In genomic region chr12:79686594-79687325, GRCm38 (mm10) we compare ENCODE assay signal across 14 mouse cellular contexts.
DNase-seq lines count a peak whose midpoint lies in the region; ATAC-seq and TF ChIP-seq lines count a peak whose summit lies in the region.
"Had no signal": no experiment of that assay in that cellular context is flagged by ENCODE, and none has a peak within 500 bp of the region (broad histone marks: within the 10 kb centered on the region; RNA-seq: fewer than 3 reads in every experiment).

No protein-coding gene starts in this region.

- H3K4me1 ChIP-seq in forebrain, embryonic 10.5 days: peaks cover 53% of the 10 kb centered on the region
- H3K4me1 ChIP-seq in forebrain, embryonic 16.5 days (replicated peaks; ENCODE audit: control insufficient read depth, insufficient read depth, low read length): no peaks in the 10 kb centered on the region
- peaks cover 12% of the 10 kb centered on the region for H3K4me1 ChIP-seq in liver, postnatal 0 days (ENCODE audit: insufficient read depth)
- H3K4me1 ChIP-seq in embryonic facial prominence, embryonic 11.5 days (ENCODE audit: control insufficient read depth, insufficient read depth, low read length): peaks cover 2% of the 10 kb centered on the region; the same call in 1 of the 2 replicates
- H3K4me1 ChIP-seq in limb, embryonic 15.5 days: peaks cover 21% of the 10 kb centered on the region; the same call in 1 of the 2 replicates
- H3K4me1 ChIP-seq in intestine, embryonic 15.5 days (replicated peaks): peaks cover 22% of the 10 kb centered on the region
- H3K4me1 ChIP-seq in cerebellum, adult 2 months (ENCODE audit: control insufficient read depth, insufficient read depth, low read length): no peaks in the 10 kb centered on the region

- H3K4me2 ChIP-seq in forebrain, embryonic 16.5 days (ENCODE audit: low read length): no peak overlapping the region
- H3K4me2 ChIP-seq in liver, postnatal 0 days (ENCODE audit: low read depth, low read length): no peak overlapping the region
- no peak overlapping the region for H3K4me2 ChIP-seq in embryonic facial prominence, embryonic 11.5 days (ENCODE audit: low read depth, low read length)
- no peak overlapping the region for H3K4me2 ChIP-seq in limb, embryonic 15.5 days
- no peak overlapping the region for H3K4me2 ChIP-seq in intestine, embryonic 15.5 days (replicated peaks)
- H3K4me2 ChIP-seq: liver, embryonic 13.5 days; midbrain, embryonic 11.5 days had no signal

- H3K9ac ChIP-seq in forebrain, embryonic 16.5 days (replicated peaks; ENCODE audit: low read depth, low read length): no peak overlapping the region
- no peak overlapping the region for H3K9ac ChIP-seq in liver, postnatal 0 days (replicated peaks)
- H3K9ac ChIP-seq in embryonic facial prominence, embryonic 11.5 days (replicated peaks; ENCODE audit: low read length): no peak overlapping the region
- H3K9ac ChIP-seq in limb, embryonic 15.5 days: no peak overlapping the region
- no peak overlapping the region for H3K9ac ChIP-seq in intestine, embryonic 15.5 days
- H3K9ac ChIP-seq: liver, embryonic 13.5 days had no signal

- no peaks in the 10 kb centered on the region for H3K27me3 ChIP-seq in forebrain, embryonic 10.5 days (ENCODE audit: poor library complexity, severe bottlenecking)
- no peaks in the 10 kb centered on the region for H3K27me3 ChIP-seq in forebrain, embryonic 16.5 days (replicated peaks; ENCODE audit: control insufficient read depth, insufficient read depth, low read length)
- H3K27me3 ChIP-seq in liver, postnatal 0 days (ENCODE audit: insufficient read depth, low read length): no peaks in the 10 kb centered on the region
- H3K27me3 ChIP-seq in embryonic facial prominence, embryonic 11.5 days (ENCODE audit: control insufficient read depth, insufficient read depth, low read length): no peaks in the 10 kb centered on the region
- no peaks in the 10 kb centered on the region for H3K27me3 ChIP-seq in limb, embryonic 15.5 days
- H3K27me3 ChIP-seq in intestine, embryonic 15.5 days (replicated peaks): no peaks in the 10 kb centered on the region
- H3K27me3 ChIP-seq in cerebellum, adult 2 months (ENCODE audit: control insufficient read depth, insufficient read depth, low read length): no peaks in the 10 kb centered on the region
- H3K27me3 ChIP-seq: liver, embryonic 13.5 days had no signal

- no peak for TF ChIP-seq POLR2A in cerebellum, adult 2 months (IDR thresholded peaks at IDR 0.05; ENCODE audit: borderline replicate concordance, insufficient read depth, low read length)

- no peaks in the 10 kb centered on the region for H3K9me3 ChIP-seq in forebrain, embryonic 10.5 days
- H3K9me3 ChIP-seq in forebrain, embryonic 16.5 days (ENCODE audit: control insufficient read depth, low read length): no peaks in the 10 kb centered on the region
- H3K9me3 ChIP-seq in liver, postnatal 0 days (ENCODE audit: low read length): no peaks in the 10 kb centered on the region
- no peaks in the 10 kb centered on the region for H3K9me3 ChIP-seq in embryonic facial prominence, embryonic 11.5 days (replicated peaks; ENCODE audit: control insufficient read depth, low read length)
- no peaks in the 10 kb centered on the region for H3K9me3 ChIP-seq in limb, embryonic 15.5 days
- H3K9me3 ChIP-seq in intestine, embryonic 15.5 days: no peaks in the 10 kb centered on the region
- H3K9me3 ChIP-seq: liver, embryonic 13.5 days had no signal

- no peak overlapping the region for H3K4me3 ChIP-seq in forebrain, embryonic 10.5 days
- H3K4me3 ChIP-seq in forebrain, embryonic 16.5 days (replicated peaks; ENCODE audit: low read length): no peak overlapping the region
- H3K4me3 ChIP-seq in liver, postnatal 0 days (ENCODE audit: low read depth, low read length): no peak overlapping the region
- no peak overlapping the region for H3K4me3 ChIP-seq in embryonic facial prominence, embryonic 11.5 days (ENCODE audit: low read depth, low read length)
- H3K4me3 ChIP-seq in limb, embryonic 15.5 days: no peak overlapping the region
- no peak overlapping the region for H3K4me3 ChIP-seq in intestine, embryonic 15.5 days (replicated peaks)
- H3K4me3 ChIP-seq in cerebellum, adult 2 months (replicated peaks; ENCODE audit: insufficient read depth, low read depth, low read length): no peak overlapping the region
- H3K4me3 ChIP-seq: heart, adult 2 months; liver, embryonic 13.5 days had no signal

- H3K27ac ChIP-seq in forebrain, embryonic 10.5 days: peak overlapping the region; percentile 61
- no peak overlapping the region for H3K27ac ChIP-seq in forebrain, embryonic 16.5 days (ENCODE audit: low read length)
- peak overlapping the region; percentile 34; the same call in 1 of the 2 replicates for H3K27ac ChIP-seq in liver, postnatal 0 days (ENCODE audit: low read depth)
- H3K27ac ChIP-seq in embryonic facial prominence, embryonic 11.5 days (replicated peaks; ENCODE audit: low read depth, low read length): 0 out of 2 replicates have a peak overlapping the region, but pooled peaks have one; percentile 43
- peak overlapping the region; percentile 40 for H3K27ac ChIP-seq in limb, embryonic 15.5 days
- no peak overlapping the region for H3K27ac ChIP-seq in intestine, embryonic 15.5 days
- H3K27ac ChIP-seq in cerebellum, adult 2 months (ENCODE audit: insufficient read depth, low read length): no peak overlapping the region
- H3K27ac ChIP-seq: heart, adult 2 months; liver, embryonic 13.5 days had no signal

- TF ChIP-seq EP300 in liver, postnatal 0 days (IDR thresholded peaks at IDR 0.05; ENCODE audit: low read depth): no peak

- no peak for TF ChIP-seq CTCF in liver, postnatal 0 days (IDR thresholded peaks at IDR 0.05; ENCODE audit: low read depth)
- TF ChIP-seq CTCF in cerebellum, adult 2 months (IDR thresholded peaks at IDR 0.05; ENCODE audit: borderline replicate concordance, insufficient read depth, low read depth, low read length): no peak

- no peak for ATAC-seq in forebrain, embryonic 16.5 days
- ATAC-seq in liver, postnatal 0 days: peak; percentile 48
- no peak for ATAC-seq in embryonic facial prominence, embryonic 11.5 days (replicated peaks; ENCODE audit: insufficient number of reproducible peaks, low FRiP score, low TSS enrichment, low read depth)
- ATAC-seq in limb, embryonic 15.5 days (ENCODE audit: insufficient number of reproducible peaks, low FRiP score, low TSS enrichment, low read depth): no peak
- no peak for ATAC-seq in intestine, embryonic 15.5 days

- DNase-seq in forebrain, embryonic 10.5 days (ENCODE audit: extremely low spot score, low spot score): no peak
- DNase-seq in liver, postnatal 0 days: no peak
- DNase-seq in liver: no peak
- DNase-seq in embryonic facial prominence, embryonic 11.5 days (ENCODE audit: low spot score): peak; percentile 53
- DNase-seq in cerebellum, adult 2 months: no peak
- DNase-seq: adrenal gland, adult 8-10 months; heart, adult 2 months; heart, postnatal 36 days; liver, embryonic 13.5 days; thymus, adult 2 months had no signal

- H3K36me3 ChIP-seq in forebrain, embryonic 10.5 days (replicated peaks): no peaks in the 10 kb centered on the region
- H3K36me3 ChIP-seq in forebrain, embryonic 16.5 days (ENCODE audit: control insufficient read depth, insufficient read depth): no peaks in the 10 kb centered on the region
- no peaks in the 10 kb centered on the region for H3K36me3 ChIP-seq in liver, postnatal 0 days (replicated peaks; ENCODE audit: insufficient read depth, low read length)
- no peaks in the 10 kb centered on the region for H3K36me3 ChIP-seq in embryonic facial prominence, embryonic 11.5 days (replicated peaks; ENCODE audit: control insufficient read depth, insufficient read depth, low read depth, low read length)
- H3K36me3 ChIP-seq in limb, embryonic 15.5 days: no peaks in the 10 kb centered on the region
- no peaks in the 10 kb centered on the region for H3K36me3 ChIP-seq in intestine, embryonic 15.5 days
- H3K36me3 ChIP-seq: liver, embryonic 13.5 days had no signal

- WGBS in forebrain, embryonic 10.5 days: 67% methylated on average over 9 of the region's 9 CpGs
- 45% methylated on average over 9 of the region's 9 CpGs for WGBS in forebrain, embryonic 16.5 days
- 75% methylated on average over 9 of the region's 9 CpGs for whole genome bisulfite sequencing in liver, postnatal 0 days (ENCODE audit: insufficient replicate concordance)
- 43% methylated on average over 9 of the region's 9 CpGs for WGBS in embryonic facial prominence, embryonic 11.5 days
- WGBS in limb, embryonic 15.5 days: 69% methylated on average over 9 of the region's 9 CpGs
- WGBS in intestine, embryonic 15.5 days: 79% methylated on average over 9 of the region's 9 CpGs
- WGBS in cerebellum, adult 2 months: 60% methylated on average over 9 of the region's 9 CpGs

Comparison
In these comparisons a context has a peak if more than half of its experiments do, and no peak if none do; other contexts are left out.
1. H3K27ac ChIP-seq: peak in forebrain, embryonic 10.5 days (single experiment), liver, postnatal 0 days (single experiment), embryonic facial prominence, embryonic 11.5 days (single experiment) and limb, embryonic 15.5 days (single experiment); none in forebrain, embryonic 16.5 days (single experiment), intestine, embryonic 15.5 days (single experiment) and cerebellum, adult 2 months (single experiment).